Mouse (Mus musculus): ENCODE results near the gene A630010A05Rik. TPM values are rescaled to one million over a fixed set of nuclear protein-coding genes. Genes with fewer than 3 reads are reported as not detected.
"Not testable (repeated sequence)": the region's sequence is repeated elsewhere in the genome, so short reads cannot be mapped to it uniquely, and the experiment has no call there.

Gene A630010A05Rik
- polyA plus RNA-seq (2012; ENCODE audit: insufficient read depth, insufficient read length, missing spikeins) = not detected in 2 replicates

GRCm38 (mm10) chr16:14562017-14562416 lies at the start of gene A630010A05Rik:
A630010A05Rik (plus strand) TSS chr16:14562317.
- TF ChIP-seq POLR2A (IDR thresholded peaks at IDR 0.05; ENCODE audit: borderline replicate concordance, low read depth, low read length) (no peak), CTCF (IDR thresholded peaks at IDR 0.05; ENCODE audit: low read depth, low read length) (no peak)

GRCm38 (mm10) chr16:14535766-14536165 lies 26.4 kb upstream of the A630010A05Rik start:
- TF ChIP-seq CTCF (IDR thresholded peaks at IDR 0.05; ENCODE audit: low read depth, low read length) = no peak
- no peak for TF ChIP-seq POLR2A (IDR thresholded peaks at IDR 0.05; ENCODE audit: borderline replicate concordance, low read depth, low read length)
- H3K27ac ChIP-seq (ENCODE audit: insufficient read depth, low read depth, low read length) = no peak overlapping the region; the same call in 1 of the 2 replicates
- H3K4me1 ChIP-seq (ENCODE audit: control insufficient read depth, insufficient read depth, low read length) = peaks cover 3% of the 10 kb centered on the region
- H3K4me3 ChIP-seq (ENCODE audit: insufficient read depth, low read length) = no peak overlapping the region

More at GRCm38 (mm10) chr16:14562017-14562416, at the start of gene A630010A05Rik:
- no peak within 1 kb of the TSS for H3K4me3 ChIP-seq (ENCODE audit: insufficient read depth, low read length)
- no peaks in the 10 kb centered on the region for H3K4me1 ChIP-seq (ENCODE audit: control insufficient read depth, insufficient read depth, low read length)
- no peak within 1 kb of the TSS for H3K27ac ChIP-seq (ENCODE audit: insufficient read depth, low read depth, low read length)

GRCm38 (mm10) chr16:14557191-14557590 lies 4.9 kb upstream of the A630010A05Rik start:
- not testable (repeated sequence) for H3K27ac ChIP-seq (ENCODE audit: insufficient read depth, low read depth, low read length); H3K4me1 ChIP-seq (ENCODE audit: control insufficient read depth, insufficient read depth, low read length); H3K4me3 ChIP-seq (ENCODE audit: insufficient read depth, low read length)

Other genes with a start within 250 kb of the A630010A05Rik start
- 42.1 and 52.6 TPM in 2 replicates for gene Fopnl, start 244.9 kb upstream of the A630010A05Rik start, polyA plus RNA-seq (2012; ENCODE audit: insufficient read depth, insufficient read length, missing spikeins)
- gene Abcc1, start 200.8 kb upstream of the A630010A05Rik start, polyA plus RNA-seq (2012; ENCODE audit: insufficient read depth, insufficient read length, missing spikeins) = 105 and 110 TPM in 2 replicates